Mouse (Mus musculus) spleen, adult 2 months (tissue): ENCODE measurements around the gene Ift22.
A peak's percentile ranks its signal among the peaks of the same experiment; 100 is the strongest.

Experiments
- CTCF ChIP-seq: fragments of 200-500 bp; IDR thresholded peaks from 2 replicates; pipeline ENCODE4 v1.5.1; 2011; ENCODE audit warnings: mild to moderate bottlenecking, inconsistent platforms; ENCODE audit not compliant: insufficient read depth, insufficient read length, insufficient replicate concordance; ENCODE audit errors: extremely low read depth
- POLR2A ChIP-seq: fragments of 200-500 bp; IDR thresholded peaks from 2 replicates; pipeline ENCODE4 v1.6.1; 2011; ENCODE audit warnings: low read depth, low read length, inconsistent platforms

DNA sequence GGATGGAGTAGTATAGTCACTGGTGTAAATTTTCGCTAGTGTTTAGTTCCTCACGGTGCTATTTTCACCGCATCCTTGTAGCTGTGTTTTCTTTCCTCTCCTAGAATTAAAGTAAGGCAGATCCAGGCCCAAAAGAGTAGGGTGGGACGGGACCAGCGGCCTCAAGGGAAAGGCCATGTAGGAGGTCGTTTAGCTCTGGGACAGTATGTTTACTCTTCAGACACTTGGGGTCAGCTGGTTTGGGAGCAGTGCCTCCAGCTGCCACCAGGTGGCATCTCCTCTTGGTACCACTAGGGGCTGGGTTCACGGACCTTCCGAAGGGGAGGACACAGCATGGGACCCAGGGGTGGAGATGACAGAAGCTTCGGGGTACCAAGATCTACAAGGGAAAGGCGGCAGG is 54.6 kb downstream of the Ift22 start:
- peak; percentile 91; the same call in 1 of the 2 replicates for TF ChIP-seq CTCF
- no peak for TF ChIP-seq POLR2A
